Mouse (Mus musculus): ENCODE data around the gene Hdac1.

DNA sequence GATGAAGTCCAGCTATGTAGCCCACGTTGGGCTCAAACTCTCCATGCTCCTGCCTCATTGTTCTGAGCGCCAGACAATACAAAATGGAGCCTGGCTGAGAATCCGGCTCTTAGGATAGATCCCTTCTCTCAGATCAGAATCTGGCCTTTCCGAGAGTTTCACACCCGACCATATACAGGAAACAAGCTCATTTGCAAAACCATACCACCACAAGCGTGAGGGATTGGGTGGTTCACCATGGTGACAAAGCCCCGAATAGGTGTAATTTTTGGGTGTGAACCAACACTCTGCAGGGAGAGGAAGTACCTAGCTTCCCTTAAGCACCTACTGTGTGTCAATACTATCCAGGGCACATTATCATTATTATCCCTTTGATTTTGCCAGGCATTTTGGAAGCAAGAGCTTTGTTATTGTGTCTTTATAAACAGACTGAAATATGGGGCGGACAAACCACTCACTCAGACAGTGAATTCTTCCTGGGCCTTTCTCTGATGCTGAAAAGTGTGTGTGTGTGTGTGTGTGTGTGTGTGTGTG is 29.1 kb upstream of the Hdac1 start:
- TF ChIP-seq CTCF (IDR thresholded peaks at IDR 0.05; ENCODE audit: control insufficient read depth, insufficient read depth, insufficient read length), result no peak
- TF ChIP-seq CEBPB (IDR thresholded peaks at IDR 0.05; ENCODE audit: low read depth), result no peak
- TF ChIP-seq FOSL1 (IDR thresholded peaks at IDR 0.05; ENCODE audit: insufficient read depth, low read length, poor library complexity, severe bottlenecking), result no peak
